Mouse (Mus musculus): ENCODE results near the gene Rcsd1. TPM values are rescaled to one million over a fixed set of nuclear protein-coding genes. Genes with fewer than 3 reads are reported as not detected.
A peak's percentile ranks its signal among the peaks of the same experiment; 100 is the strongest.

The Rcsd1 gene
- polyA plus RNA-seq, 1 experiment from 2014 or later = 22.9 TPM

DNA sequence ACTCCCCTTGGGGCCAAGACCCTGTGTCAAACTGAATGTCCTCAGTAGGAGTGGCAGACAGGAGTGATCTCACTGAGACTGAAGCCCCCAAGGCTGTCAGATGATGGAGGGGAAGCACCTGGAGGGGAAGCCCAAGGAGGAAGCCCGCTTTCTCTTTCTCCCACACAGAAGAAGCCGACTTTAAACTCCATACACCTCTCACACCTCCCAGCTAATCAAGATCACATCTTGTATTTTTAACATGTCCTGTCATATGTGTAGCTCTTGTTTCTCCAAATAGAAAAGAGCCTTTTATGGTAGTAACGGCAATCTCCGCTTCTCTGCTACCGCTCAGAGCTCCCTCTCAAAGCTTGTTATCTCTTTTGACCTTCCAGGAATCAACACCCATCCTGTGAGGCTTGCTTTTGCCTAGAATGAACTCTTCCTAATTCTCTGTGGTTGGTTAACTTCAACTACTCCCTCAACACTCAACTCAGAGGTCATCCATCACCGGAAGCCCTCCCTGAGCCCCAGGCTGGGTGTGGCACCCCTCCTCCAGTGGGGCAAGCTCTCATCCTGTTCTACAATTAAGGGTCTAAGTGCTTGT is 8.5 kb downstream of the Rcsd1 start:
- H3K9me3 ChIP-seq (ENCODE audit: low read depth, low read length) = no peaks in the 10 kb centered on the region
- no peak overlapping the region for H3K9ac ChIP-seq
- H3K4me2 ChIP-seq = 0 out of 2 replicates have a peak overlapping the region, but pooled peaks have one; percentile 29
- peaks cover 27% of the 10 kb centered on the region for H3K4me1 ChIP-seq (ENCODE audit: insufficient read depth)
- H3K27ac ChIP-seq (ENCODE audit: low read depth) = no peak overlapping the region
- WGBS = 51% methylated on average over 6 of the region's 6 CpGs
- no peaks in the 10 kb centered on the region for H3K27me3 ChIP-seq (ENCODE audit: insufficient read depth, low read length)
- no peak for TF ChIP-seq CTCF (IDR thresholded peaks at IDR 0.05; ENCODE audit: low read depth)
- ATAC-seq (ENCODE audit: insufficient read depth) (no peak), DNase-seq (no peak)
- H3K4me3 ChIP-seq (ENCODE audit: low read depth, low read length) = no peak overlapping the region
- no peaks in the 10 kb centered on the region for H3K36me3 ChIP-seq (ENCODE audit: insufficient read depth)

DNA sequence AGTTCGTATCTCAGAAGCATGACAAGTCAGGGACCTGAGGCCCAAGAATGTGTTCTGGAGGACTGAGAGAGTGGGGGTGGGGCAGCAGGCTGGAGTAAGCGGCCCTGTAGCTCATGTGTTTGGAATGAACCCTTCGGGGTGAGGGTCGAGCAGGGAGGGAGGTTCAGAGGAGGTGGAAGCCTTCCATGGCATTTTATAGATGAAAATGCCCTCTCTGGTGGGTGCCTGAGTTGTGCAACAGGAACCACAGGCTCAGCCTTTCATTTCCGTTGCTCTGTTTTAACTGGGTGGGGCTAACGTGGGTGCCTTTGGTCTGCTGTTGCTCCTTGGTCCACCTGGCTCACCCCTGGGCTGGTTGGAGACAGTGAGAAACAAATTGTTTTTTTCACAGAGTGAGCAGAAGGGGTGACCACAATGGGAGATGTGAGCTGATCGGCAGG is 9.2 kb downstream of the Rcsd1 start:
- no peak for TF ChIP-seq CTCF (IDR thresholded peaks at IDR 0.05; ENCODE audit: low read depth)
- Histone ChIP-seq H3K27ac (ENCODE audit: low read depth) (0 out of 2 replicates have a peak overlapping the region, but pooled peaks have one; percentile 9), H3K4me3 (ENCODE audit: low read depth, low read length) (no peak overlapping the region), H3K4me1 (ENCODE audit: insufficient read depth) (peaks cover 27% of the 10 kb centered on the region), H3K4me2 (no peak overlapping the region), H3K9me3 (ENCODE audit: low read depth, low read length) (no peaks in the 10 kb centered on the region), H3K36me3 (ENCODE audit: insufficient read depth) (no peaks in the 10 kb centered on the region), H3K9ac (no peak overlapping the region), H3K27me3 (ENCODE audit: insufficient read depth, low read length) (no peaks in the 10 kb centered on the region)
- whole genome bisulfite sequencing = 22% methylated on average over 7 of the region's 7 CpGs
- ATAC-seq (ENCODE audit: insufficient read depth) (no peak), DNase-seq (no peak)

DNA sequence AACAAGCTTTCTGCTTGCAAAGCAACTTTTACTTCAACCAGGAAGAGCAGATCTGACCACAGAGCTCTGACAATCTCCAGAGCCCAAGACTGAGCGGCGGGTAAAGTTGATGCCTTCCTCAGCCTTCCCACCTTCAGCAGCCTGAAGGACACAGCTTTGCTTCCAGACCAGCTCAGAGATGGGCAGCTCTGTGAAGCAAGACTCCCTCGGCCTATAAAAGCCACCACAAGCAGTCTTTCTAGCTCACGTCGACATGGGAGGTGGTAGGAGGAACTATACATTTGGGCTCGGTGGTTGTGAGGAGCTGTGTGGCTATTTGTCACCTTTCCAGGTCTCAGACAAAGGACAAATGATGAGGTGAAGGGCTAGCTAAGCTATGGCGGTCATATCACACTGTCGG is 11.9 kb downstream of the Rcsd1 start:
- H3K9ac ChIP-seq = no peak overlapping the region
- H3K4me2 ChIP-seq = no peak overlapping the region
- H3K4me1 ChIP-seq (ENCODE audit: insufficient read depth) = peaks cover 36% of the 10 kb centered on the region
- H3K27ac ChIP-seq (ENCODE audit: low read depth) = no peak overlapping the region
- DNase-seq = no peak
- no peak overlapping the region for H3K4me3 ChIP-seq (ENCODE audit: low read depth, low read length)
- no peak for TF ChIP-seq CTCF (IDR thresholded peaks at IDR 0.05; ENCODE audit: low read depth)
- WGBS = 68% methylated on average over 8 of the region's 8 CpGs
- ATAC-seq (ENCODE audit: insufficient read depth) = no peak
- H3K9me3 ChIP-seq (ENCODE audit: low read depth, low read length) = no peaks in the 10 kb centered on the region
- H3K27me3 ChIP-seq (ENCODE audit: insufficient read depth, low read length) = no peaks in the 10 kb centered on the region
- H3K36me3 ChIP-seq (ENCODE audit: insufficient read depth) = no peaks in the 10 kb centered on the region

DNA sequence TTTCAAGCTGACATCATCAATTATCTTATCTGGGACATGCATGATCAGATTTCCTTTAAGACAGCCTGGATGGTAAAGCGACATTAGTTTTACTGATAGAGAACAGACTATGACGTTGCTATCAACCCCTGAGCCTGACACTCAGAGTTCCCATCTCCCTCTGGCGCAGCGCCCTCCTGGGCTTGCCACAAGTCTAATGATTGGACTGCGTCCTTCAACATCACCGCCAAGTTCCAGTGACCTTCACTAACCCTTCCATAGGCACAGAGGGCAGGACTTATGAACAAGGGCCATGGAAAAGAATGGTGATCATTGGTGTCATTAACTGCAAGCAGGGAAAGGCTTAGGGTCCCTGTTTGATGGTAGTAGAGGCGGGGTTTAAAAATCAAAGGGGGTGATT is 12.7 kb downstream of the Rcsd1 start:
- no peak overlapping the region for H3K4me2 ChIP-seq
- ATAC-seq (ENCODE audit: insufficient read depth) (no peak), DNase-seq (no peak)
- 75% methylated on average over 7 of the region's 7 CpGs for WGBS
- H3K9me3 ChIP-seq (ENCODE audit: low read depth, low read length) = no peaks in the 10 kb centered on the region
- no peaks in the 10 kb centered on the region for H3K36me3 ChIP-seq (ENCODE audit: insufficient read depth)
- H3K27me3 ChIP-seq (ENCODE audit: insufficient read depth, low read length) = no peaks in the 10 kb centered on the region
- no peak overlapping the region for H3K4me3 ChIP-seq (ENCODE audit: low read depth, low read length)
- no peak overlapping the region for H3K27ac ChIP-seq (ENCODE audit: low read depth)
- no peak overlapping the region for H3K9ac ChIP-seq
- peaks cover 29% of the 10 kb centered on the region for H3K4me1 ChIP-seq (ENCODE audit: insufficient read depth)
- no peak for TF ChIP-seq CTCF (IDR thresholded peaks at IDR 0.05; ENCODE audit: low read depth)

DNA sequence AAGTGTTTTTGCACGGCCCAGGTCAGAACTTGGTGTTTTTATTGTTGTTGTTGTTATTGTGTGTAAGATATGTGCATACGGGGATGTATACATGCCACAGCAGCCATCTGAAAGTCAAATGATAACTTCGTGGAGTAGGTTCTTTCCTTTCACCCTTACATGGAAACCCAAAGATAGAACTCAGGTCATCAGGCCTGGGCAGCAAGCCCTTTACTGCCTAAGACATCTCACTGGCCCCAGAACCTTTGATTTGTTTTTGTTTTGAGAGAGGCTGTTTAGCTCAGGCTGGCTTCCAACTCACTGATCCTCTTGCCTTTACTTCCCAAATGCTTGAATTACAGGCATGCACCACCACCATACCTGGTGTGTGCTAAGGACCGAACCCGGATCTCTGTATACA is 13.5 kb downstream of the Rcsd1 start:
- Histone ChIP-seq H3K27ac (ENCODE audit: low read depth) (no peak overlapping the region), H3K4me3 (ENCODE audit: low read depth, low read length) (no peak overlapping the region), H3K36me3 (ENCODE audit: insufficient read depth) (no peaks in the 10 kb centered on the region), H3K9me3 (ENCODE audit: low read depth, low read length) (no peaks in the 10 kb centered on the region), H3K4me2 (no peak overlapping the region), H3K9ac (no peak overlapping the region), H3K4me1 (ENCODE audit: insufficient read depth) (peaks cover 27% of the 10 kb centered on the region), H3K27me3 (ENCODE audit: insufficient read depth, low read length) (no peaks in the 10 kb centered on the region)
- WGBS = 76% methylated on average over 5 of the region's 5 CpGs
- DNase-seq (no peak), ATAC-seq (ENCODE audit: insufficient read depth) (no peak)
- no peak for TF ChIP-seq CTCF (IDR thresholded peaks at IDR 0.05; ENCODE audit: low read depth)

DNA sequence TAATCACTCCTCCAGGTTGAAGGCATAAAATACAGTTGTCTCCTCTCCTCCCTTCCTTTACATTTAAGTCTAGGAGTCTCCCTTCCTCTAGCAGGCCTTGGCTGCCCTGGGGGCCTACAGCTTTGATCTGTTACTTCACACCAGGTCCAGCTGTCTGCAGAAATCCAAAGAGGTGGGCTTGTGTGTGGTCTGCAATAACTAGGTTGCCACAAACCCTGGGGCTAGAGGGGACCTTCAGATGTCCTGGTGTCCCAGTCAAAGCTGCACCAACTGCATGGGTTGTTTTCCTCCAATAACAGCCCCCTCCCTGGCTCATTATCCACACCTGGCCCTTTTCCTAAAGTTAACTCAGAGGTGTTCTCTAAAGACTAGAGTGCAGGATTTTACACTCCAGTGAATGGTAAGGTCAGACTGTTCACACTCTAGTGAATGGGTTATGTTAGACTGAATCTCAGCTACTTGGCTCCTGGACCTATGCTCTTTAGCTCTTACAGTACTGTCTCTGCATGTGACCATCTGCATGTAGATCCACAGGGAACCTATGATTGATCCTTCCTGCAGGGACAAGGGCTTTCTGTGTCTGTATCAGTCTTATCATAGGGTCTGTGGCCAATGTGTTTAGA is 14.1 kb downstream of the Rcsd1 start:
- DNase-seq (no peak), ATAC-seq (ENCODE audit: insufficient read depth) (no peak)
- Histone ChIP-seq H3K4me2 (no peak overlapping the region), H3K9me3 (ENCODE audit: low read depth, low read length) (no peaks in the 10 kb centered on the region), H3K4me3 (ENCODE audit: low read depth, low read length) (no peak overlapping the region), H3K27me3 (ENCODE audit: insufficient read depth, low read length) (no peaks in the 10 kb centered on the region), H3K27ac (ENCODE audit: low read depth) (no peak overlapping the region), H3K36me3 (ENCODE audit: insufficient read depth) (no peaks in the 10 kb centered on the region), H3K4me1 (ENCODE audit: insufficient read depth) (peaks cover 22% of the 10 kb centered on the region), H3K9ac (no peak overlapping the region)
- no peak for TF ChIP-seq CTCF (IDR thresholded peaks at IDR 0.05; ENCODE audit: low read depth)

DNA sequence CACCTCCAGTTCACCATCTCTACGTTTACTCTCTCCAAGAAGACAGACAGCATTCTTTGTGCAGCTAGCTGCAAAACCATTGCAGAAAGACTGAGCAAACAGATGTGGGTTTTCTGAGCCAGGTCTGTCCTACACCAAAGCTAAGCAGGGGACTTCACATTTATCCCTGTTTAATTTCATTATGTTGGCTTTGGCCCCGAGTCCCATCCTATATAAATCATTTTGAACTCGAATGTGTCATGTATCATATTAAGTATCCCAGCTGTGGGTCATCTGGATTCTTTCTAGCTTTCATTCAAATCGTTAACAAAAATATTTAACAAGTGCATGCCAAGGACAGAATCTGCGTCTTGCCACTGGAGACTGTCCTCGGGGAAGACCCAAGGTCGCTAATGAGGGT is 15.7 kb downstream of the Rcsd1 start:
- Histone ChIP-seq H3K4me2 (no peak overlapping the region), H3K4me3 (ENCODE audit: low read depth, low read length) (no peak overlapping the region), H3K27ac (ENCODE audit: low read depth) (peak overlapping the region; percentile 51; the same call in 1 of the 2 replicates), H3K9me3 (ENCODE audit: low read depth, low read length) (no peaks in the 10 kb centered on the region), H3K9ac (no peak overlapping the region), H3K36me3 (ENCODE audit: insufficient read depth) (no peaks in the 10 kb centered on the region), H3K27me3 (ENCODE audit: insufficient read depth, low read length) (no peaks in the 10 kb centered on the region), H3K4me1 (ENCODE audit: insufficient read depth) (peaks cover 19% of the 10 kb centered on the region)
- TF ChIP-seq CTCF (IDR thresholded peaks at IDR 0.05; ENCODE audit: low read depth) = no peak
- WGBS = 24% methylated on average over 7 of the region's 7 CpGs
- DNase-seq (no peak), ATAC-seq (ENCODE audit: insufficient read depth) (peak; percentile 33; the same call in 1 of the 2 replicates)

Data from lung, embryonic 14.5 days (tissue).